Mouse (Mus musculus): ENCODE measurements around the gene Mon1a. TPM values are rescaled to one million over a fixed set of nuclear protein-coding genes. Genes with fewer than 3 reads are reported as not detected.

Mon1a gene
- polyA plus RNA-seq, 1 experiment from 2014 or later = 18.9 TPM

Other genes starting within 250 kb of the Mon1a start
- 14.3 and 14.6 TPM in 2 replicates for gene Slc38a3, start 218.6 kb upstream of the Mon1a start, polyA plus RNA-seq (2015; fragmentation: Nextera tagmentation; extraction: Ambion mirVana)
- gene Gnat1, start 208.4 kb upstream of the Mon1a start, polyA plus RNA-seq (2015; fragmentation: Nextera tagmentation; extraction: Ambion mirVana) = 1.3 and 1.8 TPM in 2 replicates
- 6.8 and 7.7 TPM in 2 replicates for gene Sema3f, start 177.7 kb upstream of the Mon1a start, polyA plus RNA-seq (2015; fragmentation: Nextera tagmentation; extraction: Ambion mirVana)
- gene Rbm5, start 117.2 kb upstream of the Mon1a start, polyA plus RNA-seq (2015; fragmentation: Nextera tagmentation; extraction: Ambion mirVana) = 256 and 261 TPM in 2 replicates
- gene Rbm6, start 14.9 kb upstream of the Mon1a start, polyA plus RNA-seq (2015; fragmentation: Nextera tagmentation; extraction: Ambion mirVana) = 125 and 129 TPM in 2 replicates
- gene Mst1r, start 18.7 kb downstream of the Mon1a start, polyA plus RNA-seq (2015; fragmentation: Nextera tagmentation; extraction: Ambion mirVana) = 0.46 and 0.74 TPM in 2 replicates
- not detected in 2 replicates for gene Actl11, start 40.3 kb downstream of the Mon1a start, polyA plus RNA-seq (2015; fragmentation: Nextera tagmentation; extraction: Ambion mirVana)
- gene Camkv, start 47.5 kb downstream of the Mon1a start, polyA plus RNA-seq (2015; fragmentation: Nextera tagmentation; extraction: Ambion mirVana) = 23.6 and 27.2 TPM in 2 replicates
- 21.7 and 23.6 TPM in 2 replicates for gene Traip, start 62.0 kb downstream of the Mon1a start, polyA plus RNA-seq (2015; fragmentation: Nextera tagmentation; extraction: Ambion mirVana)
- gene Uba7, start 87.4 kb downstream of the Mon1a start, polyA plus RNA-seq (2015; fragmentation: Nextera tagmentation; extraction: Ambion mirVana) = 2.7 and 3.1 TPM in 2 replicates
- 0.44 and 0.62 TPM in 2 replicates for gene Gm20661, start 94.9 kb downstream of the Mon1a start, polyA plus RNA-seq (2015; fragmentation: Nextera tagmentation; extraction: Ambion mirVana)
- 10.8 and 11.1 TPM in 2 replicates for gene Inka1, start 97.7 kb downstream of the Mon1a start, polyA plus RNA-seq (2015; fragmentation: Nextera tagmentation; extraction: Ambion mirVana)
- gene Cdhr4, start 104.3 kb downstream of the Mon1a start, polyA plus RNA-seq (2015; fragmentation: Nextera tagmentation; extraction: Ambion mirVana) = 0.69 and 1.3 TPM in 2 replicates
- 0.52 TPM in 1 of 2 replicates, not detected in the other for gene Gm20662, start 108.2 kb downstream of the Mon1a start, polyA plus RNA-seq (2015; fragmentation: Nextera tagmentation; extraction: Ambion mirVana)
- gene Ip6k1, start 114.3 kb downstream of the Mon1a start, polyA plus RNA-seq (2015; fragmentation: Nextera tagmentation; extraction: Ambion mirVana) = 73.6 and 83.9 TPM in 2 replicates
- 20.8 and 24.4 TPM in 2 replicates for gene Gmppb, start 161.1 kb downstream of the Mon1a start, polyA plus RNA-seq (2015; fragmentation: Nextera tagmentation; extraction: Ambion mirVana)
- gene Amigo3, start 165.0 kb downstream of the Mon1a start, polyA plus RNA-seq (2015; fragmentation: Nextera tagmentation; extraction: Ambion mirVana) = 2.1 and 3.0 TPM in 2 replicates
- gene Mst1, start 192.3 kb downstream of the Mon1a start, polyA plus RNA-seq (2015; fragmentation: Nextera tagmentation; extraction: Ambion mirVana) = not detected in 2 replicates
- gene Rnf123, start 195.2 kb downstream of the Mon1a start, polyA plus RNA-seq (2015; fragmentation: Nextera tagmentation; extraction: Ambion mirVana) = 32.6 and 39.5 TPM in 2 replicates
- 49.9 and 60.2 TPM in 2 replicates for gene Apeh, start 206.5 kb downstream of the Mon1a start, polyA plus RNA-seq (2015; fragmentation: Nextera tagmentation; extraction: Ambion mirVana)

All from forebrain, embryonic 13.5 days (tissue).